Mouse (Mus musculus) intestine, embryonic 16.5 days (tissue): ENCODE results near the gene Ddx47. TPM values are rescaled to one million over a fixed set of nuclear protein-coding genes. Genes with fewer than 3 reads are reported as not detected.

ENCODE experiments used
- ATAC-seq: fragments of 200-750 bp; cut with Nextera tagmentation; 2 replicates; pipeline ENCODE4 v1.8.0; 2017; ENCODE audit warnings: moderate TSS enrichment, moderate library complexity
- H3K27ac ChIP-seq: fragments of 300-500 bp; sonication (generic); 2 replicates; pipeline ENCODE4 v1.5.1; 2014; ENCODE audit warnings: mild to moderate bottlenecking, low read length
- H3K27me3 ChIP-seq: fragments of 300-500 bp; sonication (generic); replicated peaks from 2 replicates; pipeline ENCODE4 v1.6.1; 2014; ENCODE audit warnings: low read length, control low read depth, mixed read lengths; ENCODE audit not compliant: control insufficient read depth, insufficient read depth
- H3K36me3 ChIP-seq: fragments of 300-500 bp; sonication (generic); 2 replicates; pipeline ENCODE4 v1.6.1; 2014; ENCODE audit warnings: low read length, control low read depth; ENCODE audit not compliant: control insufficient read depth, insufficient read depth
- H3K4me1 ChIP-seq: fragments of 300-500 bp; sonication (generic); 2 replicates; pipeline ENCODE4 v1.6.1; 2014; ENCODE audit warnings: low read length, control low read depth, mixed read lengths; ENCODE audit not compliant: control insufficient read depth, insufficient read depth
- H3K4me2 ChIP-seq: fragments of 300-500 bp; sonication (generic); 2 replicates; pipeline ENCODE4 v1.6.1; 2014; ENCODE audit warnings: low read depth, low read length, control low read depth
- H3K4me3 ChIP-seq: fragments of 300-500 bp; sonication (generic); 2 replicates; pipeline ENCODE4 v1.5.1; 2014; ENCODE audit warnings: mild to moderate bottlenecking, low read length
- H3K9ac ChIP-seq: fragments of 300-500 bp; sonication (generic); 2 replicates; pipeline ENCODE4 v1.6.1; 2014; ENCODE audit warnings: low read depth, low read length
- H3K9me3 ChIP-seq: fragments of 300-500 bp; sonication (generic); 2 replicates; pipeline ENCODE4 v1.6.1; 2016; ENCODE audit warnings: low read length, control low read depth; ENCODE audit not compliant: control insufficient read depth
- WGBS: fragments of 180-500 bp; shearing (Covaris S2); extraction: QIAGEN DNeasy Blood & Tissue Kit; methylation state at CpG from one replicate; pipeline ENCODE4 v1.1.7; 2014; 5-methylcytosine and 5-hydroxymethylcytosine counted together
- polyA plus RNA-seq: library from polyadenylated mRNA; unstranded; fragments of >200 nt; fragmentation: Nextera tagmentation; extraction: Ambion mirVana; gene quantifications from 2 replicates; pipeline ENCODE4 v1.2.1, GENCODE M21; 2015

Gene Ddx47
- polyA plus RNA-seq, 1 experiment from 2014 or later: 95.1 TPM

DNA sequence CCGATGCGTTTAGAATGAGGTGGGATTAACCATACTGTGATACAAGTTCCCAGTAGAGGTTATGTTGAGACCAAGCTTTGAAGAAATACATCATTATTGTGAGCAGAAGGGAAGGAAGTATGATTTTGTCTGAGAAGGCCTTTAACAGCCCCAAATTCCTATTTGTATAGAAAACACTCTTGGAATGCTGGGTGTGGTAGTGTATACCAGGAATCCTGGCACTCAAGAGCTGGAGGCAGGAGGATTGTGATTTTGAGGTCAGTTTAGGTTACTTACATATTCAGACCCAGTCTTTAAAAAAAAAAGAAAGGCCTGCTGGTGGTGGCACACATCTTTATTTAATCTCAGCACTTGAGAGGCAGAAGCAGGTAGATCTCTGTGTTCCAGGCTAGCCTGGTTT is 58.9 kb downstream of the Ddx47 start:
- no peaks in the 10 kb centered on the region for H3K9me3 ChIP-seq
- no peak overlapping the region for H3K27ac ChIP-seq
- no peaks in the 10 kb centered on the region for H3K27me3 ChIP-seq
- peaks cover 6% of the 10 kb centered on the region for H3K4me1 ChIP-seq
- no peak overlapping the region for H3K4me2 ChIP-seq
- ATAC-seq: no peak
- H3K4me3 ChIP-seq: no peak overlapping the region
- WGBS: 75% methylated on average over 2 of the region's 2 CpGs
- no peaks in the 10 kb centered on the region for H3K36me3 ChIP-seq
- no peak overlapping the region for H3K9ac ChIP-seq

Other genes with a start within 250 kb of the Ddx47 start
- gene Dusp16, start 219.0 kb upstream of the Ddx47 start, polyA plus RNA-seq: 11.1 and 11.9 TPM in 2 replicates
- 3.3 and 3.6 TPM in 2 replicates for gene Crebl2, start 181.5 kb upstream of the Ddx47 start, polyA plus RNA-seq
- 8.1 and 9.5 TPM in 2 replicates for gene Gpr19, start 113.0 kb upstream of the Ddx47 start, polyA plus RNA-seq
- gene Cdkn1b, start 91.2 kb upstream of the Ddx47 start, polyA plus RNA-seq: 10.6 and 12.4 TPM in 2 replicates
- 2.8 and 3.5 TPM in 2 replicates for gene Apold1, start 29.9 kb upstream of the Ddx47 start, polyA plus RNA-seq
- 8.3 and 10.8 TPM in 2 replicates for gene Gprc5a, start 54.0 kb downstream of the Ddx47 start, polyA plus RNA-seq
- 0.10 TPM in 2 replicates for gene Gprc5d, start 106.7 kb downstream of the Ddx47 start, polyA plus RNA-seq
- 36.9 and 37.6 TPM in 2 replicates for gene Fam234b, start 186.4 kb downstream of the Ddx47 start, polyA plus RNA-seq
- gene Hebp1, start 186.4 kb downstream of the Ddx47 start, polyA plus RNA-seq: 74.0 and 83.9 TPM in 2 replicates
- 0.33 and 0.47 TPM in 2 replicates for gene Gsg1, start 242.7 kb downstream of the Ddx47 start, polyA plus RNA-seq